Mouse (Mus musculus) frontal cortex, postnatal 36 days (tissue): Measurements from ENCODE around the gene Tcf7.
A peak's percentile ranks its signal among the peaks of the same experiment; 100 is the strongest.
"Not testable (repeated sequence)": the region's sequence is repeated elsewhere in the genome, so short reads cannot be mapped to it uniquely, and the experiment has no call there.

Source experiments
- DNase-seq, 2 experiments: peaks; one replicate each; pipeline ENCODE4 v3.0.0; 2022; ENCODE audit warnings: low spot score in 2 of 2

Gene Tcf7

DNA sequence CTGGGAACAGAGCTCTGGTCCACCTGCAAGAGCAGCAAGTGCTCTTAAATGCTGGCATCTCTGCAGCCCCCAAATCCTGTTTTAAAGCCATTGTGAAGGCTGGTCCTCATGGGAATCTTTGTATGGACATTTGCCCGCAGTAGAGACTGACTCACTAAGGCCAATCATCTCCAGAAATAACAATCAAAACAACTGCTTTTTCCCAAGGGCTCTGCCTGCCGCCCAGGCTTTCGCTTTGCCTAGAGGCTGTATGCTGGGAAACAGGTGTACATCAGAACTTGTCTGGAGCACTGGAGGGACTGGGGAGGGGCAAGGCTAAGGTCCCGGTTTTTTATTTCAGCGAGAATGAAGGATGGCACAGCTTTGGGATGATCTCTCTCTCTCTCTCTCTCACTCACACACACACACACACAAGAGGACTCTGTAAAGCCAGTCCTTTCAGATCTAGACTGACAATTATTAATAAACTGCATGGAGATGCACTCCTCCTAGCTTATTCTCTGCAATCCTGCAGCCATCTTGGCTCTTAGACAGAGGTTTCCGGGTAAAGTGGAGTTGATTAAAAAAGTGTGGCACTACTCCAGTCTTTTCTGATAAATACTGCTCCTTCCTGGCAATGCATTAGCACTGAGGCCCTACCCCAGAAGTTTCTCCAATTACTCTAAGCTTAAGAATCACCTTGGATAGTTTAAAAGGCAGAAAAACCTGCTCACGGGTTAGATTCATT lies 53.9 kb downstream of the Tcf7 start:
- no peak for DNase-seq

DNA sequence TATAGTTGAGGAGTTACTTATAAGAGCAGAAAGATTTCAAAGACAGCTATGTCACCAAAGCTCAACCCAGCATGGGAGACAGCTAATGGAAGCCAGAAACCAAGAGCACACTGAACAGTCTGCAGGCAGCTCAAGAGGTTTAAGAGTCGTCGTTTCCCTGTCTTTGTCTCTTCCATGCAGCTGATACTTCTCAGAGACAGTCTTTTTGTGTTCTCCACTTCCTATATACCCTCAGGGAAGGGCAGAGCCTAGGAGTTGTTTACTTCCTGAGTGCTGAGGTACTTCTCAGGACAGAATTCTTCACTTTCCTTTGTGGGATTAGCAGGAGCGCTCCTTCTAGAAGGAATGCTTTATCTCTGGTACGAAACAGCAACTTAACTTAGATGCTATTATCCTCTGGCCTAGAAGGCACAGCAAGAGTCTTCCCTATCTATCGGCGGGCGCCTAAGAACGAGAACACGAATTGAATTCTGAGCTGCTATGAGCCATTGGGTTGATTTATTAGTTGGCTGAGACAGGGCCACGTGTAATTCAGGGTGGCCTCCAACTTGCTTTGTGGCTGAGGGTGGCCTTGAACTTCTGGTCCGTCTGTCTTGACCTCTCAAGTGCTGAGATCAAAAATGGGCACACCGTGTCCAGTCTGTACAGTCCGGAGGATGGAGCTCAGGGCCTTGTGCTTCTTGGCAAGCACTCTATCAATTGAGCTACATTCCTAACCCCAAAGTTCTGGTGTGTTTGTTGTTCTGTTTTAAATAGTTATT lies 55.2 kb downstream of the Tcf7 start:
- DNase-seq = no peak

DNA sequence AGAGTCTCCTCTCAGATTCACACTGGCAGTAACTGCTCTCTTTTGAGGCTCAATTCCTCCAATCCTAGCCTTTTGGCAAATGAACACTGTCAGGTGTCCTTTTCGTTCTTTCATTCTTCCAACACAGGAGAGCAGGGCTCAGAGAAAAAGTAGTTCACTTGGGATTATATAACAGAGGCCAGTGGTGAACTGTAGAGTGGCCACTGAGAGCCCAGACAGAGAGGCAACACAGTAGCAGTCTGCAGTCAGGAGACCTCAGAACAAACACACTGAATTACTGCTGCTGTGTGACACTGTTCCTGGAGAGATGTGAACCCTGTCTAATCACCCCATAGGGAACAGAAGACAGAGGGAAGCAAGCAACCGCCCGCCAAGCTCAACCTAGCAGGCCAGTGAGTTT lies 55.8 kb downstream of the Tcf7 start:
- DNase-seq = no peak

DNA sequence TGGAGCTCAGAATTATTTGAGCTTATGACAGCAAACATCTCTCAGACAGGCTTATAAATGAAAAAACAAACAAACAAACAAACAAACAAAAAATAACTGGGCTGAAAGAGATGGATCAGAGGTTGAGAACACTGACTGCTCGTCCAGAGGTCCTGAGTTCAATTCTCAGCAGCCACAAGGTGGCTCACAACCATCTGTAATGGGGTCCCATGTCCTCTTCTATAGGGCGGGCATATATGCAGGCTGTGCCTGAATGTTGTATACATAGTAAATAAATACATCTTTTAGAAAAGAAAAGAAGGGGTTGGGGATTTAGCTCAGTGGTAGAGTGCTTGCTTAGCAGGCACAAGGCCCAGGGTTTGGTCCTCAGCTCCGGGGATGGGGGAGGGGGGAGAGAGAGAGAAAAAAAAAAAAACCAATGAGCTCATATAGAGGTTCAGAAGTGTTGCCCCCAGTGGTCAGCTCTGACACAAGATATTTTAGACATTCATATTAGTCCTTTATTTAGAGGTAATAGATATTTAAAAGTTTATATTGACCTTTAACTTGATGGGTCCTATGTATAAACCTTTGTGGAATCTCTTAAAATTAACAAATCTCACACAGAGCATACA lies 56.7 kb downstream of the Tcf7 start:
- no peak for DNase-seq

DNA sequence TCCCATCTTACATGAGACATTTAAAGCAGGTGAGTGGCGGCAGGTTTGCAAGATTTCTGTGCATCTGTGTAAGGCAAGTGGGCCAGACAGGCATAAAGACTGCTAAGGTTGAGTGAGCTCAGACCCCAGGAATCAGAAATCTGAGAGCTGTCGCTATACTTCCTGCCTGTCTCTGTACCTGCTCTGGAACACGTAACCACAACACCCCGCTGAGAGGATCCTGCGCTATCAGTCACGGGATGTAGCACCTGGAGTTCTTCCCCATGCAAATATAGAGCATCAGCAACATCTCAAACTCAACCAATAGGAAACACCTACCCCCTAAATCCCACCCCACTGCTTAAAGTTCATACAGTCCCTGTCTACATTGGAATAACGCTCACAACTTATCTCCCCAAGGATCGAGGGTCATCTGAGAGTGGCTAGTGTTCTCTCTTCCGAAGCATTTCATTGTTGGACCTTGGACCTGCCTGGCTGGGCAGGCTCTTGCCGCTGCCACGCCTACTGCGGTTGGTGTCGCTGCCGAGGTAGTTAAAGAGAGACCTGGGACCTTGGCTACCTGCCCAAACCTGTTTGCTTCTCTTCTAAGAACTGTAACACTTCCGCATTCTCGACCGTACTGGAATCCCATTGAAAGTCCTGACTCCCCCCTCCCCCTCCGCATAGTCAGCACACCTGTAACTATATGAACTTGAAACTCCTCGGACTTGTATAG lies 58.7 kb downstream of the Tcf7 start:
- DNase-seq = no peak

DNA sequence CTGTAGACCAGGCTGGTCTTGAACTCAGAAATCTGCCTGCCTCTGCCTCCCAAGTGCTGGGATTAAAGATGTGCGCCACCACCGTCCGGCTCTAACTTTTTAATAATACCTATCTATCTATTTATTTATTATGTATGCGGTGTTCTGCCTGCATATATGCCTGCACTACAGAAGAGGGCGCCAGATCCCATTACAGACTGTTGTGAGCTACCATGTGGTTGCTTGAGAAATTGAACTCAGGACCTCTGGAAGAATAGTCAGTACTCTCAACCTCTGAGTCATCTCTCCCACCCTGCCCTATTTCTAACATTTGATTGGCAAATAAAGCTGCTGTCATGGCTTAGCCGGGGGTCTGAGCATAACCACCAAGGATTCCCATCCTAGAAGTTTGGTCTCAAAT lies 59.9 kb downstream of the Tcf7 start:
- no peak for DNase-seq

DNA sequence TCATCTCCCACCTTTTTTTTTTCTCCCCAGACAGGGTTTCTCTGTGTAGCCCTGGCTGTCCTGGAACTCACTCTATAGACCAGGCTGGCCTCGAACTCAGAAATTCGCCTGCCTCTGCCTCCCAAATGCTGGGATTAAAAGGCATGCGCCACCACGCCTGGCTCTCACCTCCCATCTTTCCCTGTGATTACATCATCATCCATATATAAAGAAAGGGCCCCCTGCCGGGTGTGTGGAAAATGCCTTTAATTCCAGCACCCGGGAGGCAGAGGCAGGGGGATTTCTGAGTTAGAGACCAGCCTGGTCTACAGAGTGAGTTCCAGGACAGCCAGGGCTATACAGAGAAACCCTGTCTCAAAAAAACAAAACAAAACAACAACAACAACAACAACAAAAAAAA lies 60.9 kb downstream of the Tcf7 start:
- not testable (repeated sequence) for DNase-seq

DNA sequence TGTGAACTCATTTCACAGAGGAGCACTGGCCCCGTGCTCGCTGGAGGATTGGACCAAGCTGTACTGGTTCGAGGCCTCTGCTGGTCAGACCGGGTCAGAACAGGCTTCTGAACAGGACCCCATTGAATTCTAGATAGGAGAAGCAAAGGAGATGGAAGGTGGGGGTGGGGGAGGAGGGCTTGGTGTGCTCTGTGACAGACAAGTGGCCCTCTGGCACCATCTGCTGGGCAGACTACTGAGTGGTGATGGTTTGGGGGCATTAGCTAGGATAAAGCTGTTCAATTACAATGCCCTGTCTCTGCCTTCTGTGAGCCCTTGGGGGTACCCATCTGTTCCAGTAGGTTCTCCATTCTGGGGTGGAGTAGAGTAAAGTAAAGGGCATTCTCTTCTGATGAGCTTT lies 62.5 kb downstream of the Tcf7 start:
- DNase-seq = peak; percentile 56 to 66

DNA sequence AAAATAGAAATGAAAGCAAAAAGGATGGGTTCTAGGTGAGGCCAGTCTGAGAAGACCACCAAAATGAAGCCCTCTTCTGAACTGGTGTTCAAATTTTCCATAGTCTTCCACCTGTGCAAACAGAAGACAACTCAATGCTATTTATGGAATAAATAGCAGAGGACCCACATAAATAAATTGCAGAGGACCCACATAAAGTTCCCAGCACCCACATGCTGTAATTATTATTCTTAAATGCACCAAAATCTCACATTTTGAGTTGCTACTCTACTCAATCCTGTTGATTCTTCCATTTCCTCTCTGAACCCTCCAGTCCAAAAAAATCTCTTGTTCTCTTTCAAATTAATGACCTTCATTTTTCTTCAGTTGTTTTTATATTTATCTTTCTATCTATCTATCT lies 68.9 kb downstream of the Tcf7 start, which contains the start of gene Olfr1371:
TSS of gene Olfr1371 (minus strand) at position 101 of the 400 bp plus-strand sequence.
- DNase-seq = no peak
